Mouse (Mus musculus): ENCODE data around the gene Shank2. TPM values are rescaled to one million over a fixed set of nuclear protein-coding genes. Genes with fewer than 3 reads are reported as not detected.

Shank2 gene
- total RNA-seq, 2 experiments from 2014 or later: 0.52 to 0.68 TPM

DNA sequence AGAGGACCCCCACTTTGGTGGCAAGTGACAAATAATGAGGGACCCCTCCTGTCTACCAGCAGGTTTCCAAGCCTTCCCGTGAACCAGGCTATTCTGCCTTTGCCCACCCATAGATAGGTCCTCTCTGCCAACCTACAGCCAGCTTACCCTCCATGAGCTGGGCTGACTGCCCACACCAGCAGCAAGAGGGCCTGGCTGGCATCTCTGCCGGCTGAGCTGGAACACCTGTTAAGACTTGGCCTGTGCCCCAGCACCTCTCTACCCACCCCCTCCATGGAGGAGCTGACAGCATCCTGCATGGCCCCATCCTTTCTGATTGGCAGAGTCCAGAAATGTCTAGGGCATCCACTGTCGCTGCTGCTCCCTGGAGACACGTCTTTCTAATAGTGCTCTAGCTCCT, 277.0 kb downstream of the Shank2 start:
- no peak for DNase-seq

DNA sequence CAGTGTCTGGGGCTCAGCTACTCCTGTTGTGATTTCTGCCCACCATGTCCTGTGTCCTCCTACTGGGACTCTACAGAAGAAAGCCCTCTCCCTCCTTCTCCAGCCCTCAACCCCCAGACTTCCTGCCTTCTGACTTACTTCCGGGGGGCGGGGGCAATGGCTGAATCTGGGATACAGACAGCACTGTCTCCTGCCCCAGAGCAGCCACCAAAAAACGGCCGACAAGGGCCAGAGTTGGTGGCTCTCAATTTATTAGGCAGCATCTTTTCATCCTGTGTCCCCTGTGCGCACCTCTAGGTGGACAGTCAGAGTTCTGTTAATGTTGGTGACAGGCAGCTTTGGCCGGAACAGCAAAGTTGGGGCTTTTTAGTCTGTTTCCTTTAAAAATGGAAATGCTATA, 282.0 kb downstream of the Shank2 start:
- DNase-seq: peak; percentile 8

DNA sequence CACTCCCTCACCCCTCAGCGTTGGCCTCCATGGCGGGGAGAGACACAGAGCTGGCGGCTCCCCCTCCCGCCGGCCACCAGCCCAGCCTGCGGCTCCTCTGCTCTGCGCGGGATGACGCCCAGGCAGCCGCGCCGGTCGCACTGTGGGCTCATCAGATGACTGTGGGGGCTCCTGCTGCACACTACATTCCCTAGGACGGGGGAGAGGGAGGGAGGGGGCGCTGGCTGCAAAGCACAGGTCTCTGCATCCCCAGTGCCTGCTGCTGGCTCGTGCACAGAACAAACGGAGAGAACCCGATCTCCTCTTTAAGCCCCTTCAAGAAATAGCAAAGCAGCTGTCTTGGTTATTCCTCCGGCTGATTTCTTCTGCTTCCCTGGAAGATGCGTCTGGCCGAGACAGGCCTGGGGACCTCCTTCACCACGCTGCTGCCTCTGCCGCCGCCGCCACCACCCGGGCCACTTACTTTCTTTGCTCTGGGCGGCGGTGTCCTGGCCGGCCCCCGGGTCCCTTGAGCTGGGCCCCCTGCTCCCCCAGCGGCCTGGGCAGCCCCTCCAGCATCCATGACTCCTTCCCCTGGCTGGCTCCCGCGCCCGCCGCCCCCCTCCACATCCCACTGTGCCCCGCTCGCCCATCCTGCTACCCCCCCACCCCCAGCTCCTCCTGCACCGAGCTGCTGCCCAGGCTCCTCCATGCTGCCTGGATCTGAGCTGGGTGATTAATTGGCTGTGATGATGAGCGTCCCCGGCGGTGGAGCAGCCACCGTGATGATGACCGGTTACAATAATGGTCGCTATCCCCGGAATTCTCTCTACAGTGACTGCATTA, 282.7 kb downstream of the Shank2 start:
- peak; percentile 19 for DNase-seq

DNA sequence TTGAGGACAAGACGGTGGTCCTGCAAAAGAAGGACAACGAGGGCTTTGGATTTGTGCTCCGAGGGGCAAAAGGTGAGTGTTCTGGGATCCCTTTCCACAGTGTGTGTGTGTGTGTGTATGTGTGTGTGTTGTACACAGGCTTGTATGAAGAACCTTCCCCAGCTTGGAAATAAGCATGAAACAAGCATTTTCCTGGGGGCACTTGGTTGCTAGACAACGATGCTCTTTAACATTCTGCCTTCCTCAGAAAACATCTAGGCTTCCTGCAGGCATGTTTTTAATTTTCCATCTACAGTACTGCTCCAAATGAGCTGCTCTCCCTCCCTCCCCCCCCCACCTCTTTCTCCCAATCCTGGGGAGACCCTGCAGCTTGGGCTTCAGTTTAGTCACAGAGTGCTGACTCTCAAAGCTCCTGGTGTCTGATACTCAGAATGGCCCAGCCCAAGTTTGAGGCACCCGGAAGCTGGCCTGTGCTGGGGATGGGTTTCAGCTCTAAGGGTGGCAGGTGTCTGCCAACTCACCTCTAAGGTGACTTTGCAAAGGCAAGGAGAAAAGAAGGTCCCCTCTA, 283.4 kb downstream of the Shank2 start:
- no peak for DNase-seq

DNA sequence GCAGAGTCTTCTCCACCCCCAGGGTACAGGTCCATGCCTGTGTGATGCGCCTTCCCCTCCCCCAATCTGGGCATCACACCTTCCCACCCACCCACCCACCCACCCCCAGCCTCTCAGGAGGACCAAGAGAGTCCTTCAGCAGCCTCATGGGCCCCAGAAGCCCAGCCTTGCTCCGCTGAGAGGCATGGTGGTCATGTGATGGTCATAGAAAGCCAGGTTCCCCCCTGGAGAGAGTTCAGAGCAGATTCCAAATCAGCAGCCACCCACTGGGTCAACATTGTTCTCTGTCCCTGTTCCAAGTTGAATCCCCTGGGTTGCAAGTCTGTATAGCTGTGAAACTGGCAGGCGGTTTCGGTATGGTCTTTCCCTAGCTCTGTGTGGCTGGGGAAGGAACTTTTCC, 284.2 kb downstream of the Shank2 start:
- DNase-seq: no peak

DNA sequence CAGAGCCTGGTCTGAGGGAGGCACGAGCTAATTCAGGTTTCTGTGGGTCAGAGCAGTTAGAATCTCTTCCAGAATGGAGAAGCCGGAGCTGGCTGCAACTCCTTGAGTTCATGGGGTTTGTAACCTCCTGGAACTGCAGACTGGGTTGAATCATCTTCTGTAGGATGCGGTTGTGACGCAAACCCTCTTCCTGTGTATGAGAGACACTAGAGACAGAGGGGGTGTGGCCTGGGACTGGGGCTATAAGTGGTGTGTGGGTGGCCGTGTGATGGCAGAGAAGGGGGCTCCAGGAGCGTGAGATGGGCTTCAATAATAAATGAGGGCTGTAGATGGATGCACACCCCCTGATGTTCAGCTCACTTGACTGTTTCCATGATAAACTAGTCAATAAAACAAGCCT, 286.3 kb downstream of the Shank2 start:
- no peak for DNase-seq

DNA sequence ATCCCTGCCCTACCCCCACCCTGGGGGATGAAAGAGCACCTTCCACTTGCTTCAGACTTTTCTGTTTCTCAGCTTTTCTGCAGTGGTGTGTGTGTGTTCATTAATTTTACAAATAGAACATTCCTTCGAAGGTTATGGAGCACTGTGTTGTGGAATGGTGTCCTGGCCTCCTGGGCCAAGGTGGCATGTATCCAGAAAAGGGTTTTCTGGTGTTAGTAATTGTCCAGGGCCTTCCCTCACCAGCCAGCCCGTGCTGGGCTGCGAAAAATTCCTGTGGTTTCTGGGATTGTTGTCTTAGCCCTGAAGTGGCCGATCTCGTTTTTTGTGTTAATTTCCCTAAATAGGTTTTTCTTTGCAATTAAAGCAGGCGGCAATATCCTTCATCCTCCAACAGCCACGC, 289.8 kb downstream of the Shank2 start:
- DNase-seq: no peak

DNA sequence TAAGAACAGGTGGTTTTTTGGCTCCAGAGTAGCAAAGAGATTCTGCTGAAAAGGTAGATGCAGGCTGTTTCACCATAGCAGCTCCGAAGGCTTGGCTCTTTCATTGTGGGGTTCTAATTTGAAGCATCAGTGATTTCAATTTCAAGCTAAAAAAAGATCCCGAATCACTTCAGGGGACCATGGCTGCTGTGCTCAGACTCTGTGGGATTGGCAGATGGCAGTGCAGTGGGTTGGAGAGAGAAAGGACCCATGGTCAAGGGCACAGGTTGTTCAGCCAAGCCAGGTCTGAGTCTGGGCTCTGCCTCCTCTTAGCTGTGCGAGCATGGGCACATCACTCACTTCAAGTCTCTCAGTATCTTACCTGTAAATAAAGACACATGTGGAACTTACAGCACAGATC, 291.9 kb downstream of the Shank2 start:
- DNase-seq: no peak

DNA sequence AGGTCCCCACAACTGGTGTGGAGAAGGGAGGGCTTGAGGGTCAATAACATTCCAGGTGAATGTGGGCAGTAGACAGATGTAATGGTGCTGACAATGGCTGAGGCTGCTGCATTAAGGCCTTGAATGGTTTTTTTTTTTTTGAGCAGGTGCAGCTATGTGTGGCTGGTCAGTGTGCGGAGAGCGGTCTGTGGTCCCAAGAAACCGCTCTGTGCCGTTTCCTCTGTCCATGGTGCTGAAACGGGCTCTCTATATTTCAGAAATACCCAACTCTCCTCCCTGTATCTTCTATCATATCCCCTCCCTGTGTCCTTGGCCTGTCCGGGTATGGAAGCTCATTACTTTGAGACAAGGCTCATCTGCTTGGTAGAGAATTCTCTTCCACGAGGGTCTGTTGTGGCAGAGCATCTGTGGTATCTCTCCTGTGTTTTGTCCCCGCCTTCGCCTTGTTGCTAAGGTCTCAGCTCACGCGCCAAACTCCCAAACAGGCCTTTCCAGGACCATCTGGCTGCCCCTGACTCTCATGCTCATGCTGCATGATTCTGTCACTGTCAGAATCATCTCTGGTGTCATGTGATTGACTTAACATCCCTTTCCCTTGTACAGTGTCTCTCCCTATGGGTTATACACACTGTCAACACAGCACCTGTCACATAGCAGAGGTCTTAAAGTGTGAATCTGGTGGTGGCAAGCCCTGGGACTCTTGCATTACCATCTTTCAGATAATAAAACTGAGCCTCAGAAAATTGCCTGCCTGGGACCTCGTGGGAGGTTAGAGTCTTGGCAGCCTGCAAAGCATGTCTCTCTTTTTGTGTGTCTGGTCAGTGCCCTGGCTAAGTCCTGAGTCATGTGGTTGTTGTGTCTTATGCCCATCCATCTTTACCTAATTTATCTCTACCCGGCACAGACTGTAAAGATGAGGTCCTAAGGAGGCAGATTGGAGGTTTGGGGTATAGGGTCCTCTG, 292.8 kb downstream of the Shank2 start:
- DNase-seq: peak; percentile 56

DNA sequence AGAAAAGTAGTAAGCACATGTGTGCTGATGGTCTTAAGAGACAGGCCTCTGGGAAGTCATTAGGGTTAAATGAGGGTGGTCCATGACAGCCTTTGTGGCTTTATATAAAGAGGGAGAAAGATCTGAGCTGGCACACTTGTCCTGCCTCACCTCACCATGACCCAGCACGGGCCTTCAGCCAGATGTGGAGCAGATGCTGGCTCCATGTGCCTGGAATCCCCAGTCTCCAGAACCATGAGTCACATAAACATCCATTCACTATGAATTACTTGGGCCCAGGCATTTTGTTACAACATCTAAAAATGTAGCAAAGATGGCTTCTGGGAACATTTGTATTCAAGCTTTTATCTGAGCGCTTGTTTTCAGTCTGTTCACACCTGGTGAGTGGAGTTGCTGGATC, 297.6 kb downstream of the Shank2 start:
- DNase-seq: no peak

DNA sequence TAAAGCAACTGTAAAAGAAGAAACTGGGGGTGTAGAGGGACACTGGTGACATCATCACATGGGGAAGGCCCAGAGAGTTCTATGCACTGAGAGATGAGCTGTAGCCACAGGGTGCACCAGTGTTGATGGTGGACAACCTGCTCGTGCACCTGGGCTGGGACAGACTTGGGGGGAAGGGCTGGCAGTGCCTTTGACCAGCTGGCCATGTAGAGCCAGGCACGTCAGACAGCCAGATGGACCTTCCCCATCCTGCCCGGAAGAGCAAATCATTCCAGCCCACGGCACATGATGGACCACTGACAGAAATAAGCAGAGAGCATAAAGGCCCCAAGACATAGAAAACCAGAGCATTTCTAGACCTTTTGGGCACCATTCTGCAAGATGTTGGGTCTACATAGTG, 299.9 kb downstream of the Shank2 start:
- DNase-seq: no peak

DNA sequence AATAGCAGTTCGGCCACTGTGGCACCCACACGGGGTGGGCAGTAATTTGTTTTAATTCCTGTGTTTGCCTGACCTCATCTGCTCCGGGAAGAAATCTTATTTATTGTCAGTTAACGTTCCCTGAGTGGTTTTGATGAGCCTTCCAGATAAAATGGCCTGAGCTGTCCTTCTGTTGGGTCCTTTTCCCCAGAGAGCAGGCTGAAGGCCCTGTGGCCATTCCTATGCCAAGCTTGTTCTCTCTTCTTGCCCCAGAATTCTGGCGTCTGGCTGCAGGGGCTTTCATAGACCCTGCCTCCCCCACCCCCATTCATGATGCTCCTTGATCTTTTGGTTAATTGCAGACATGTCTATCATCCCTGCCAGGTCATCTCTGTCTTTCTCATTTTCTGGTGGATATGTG, 300.8 kb downstream of the Shank2 start:
- DNase-seq: no peak

DNA sequence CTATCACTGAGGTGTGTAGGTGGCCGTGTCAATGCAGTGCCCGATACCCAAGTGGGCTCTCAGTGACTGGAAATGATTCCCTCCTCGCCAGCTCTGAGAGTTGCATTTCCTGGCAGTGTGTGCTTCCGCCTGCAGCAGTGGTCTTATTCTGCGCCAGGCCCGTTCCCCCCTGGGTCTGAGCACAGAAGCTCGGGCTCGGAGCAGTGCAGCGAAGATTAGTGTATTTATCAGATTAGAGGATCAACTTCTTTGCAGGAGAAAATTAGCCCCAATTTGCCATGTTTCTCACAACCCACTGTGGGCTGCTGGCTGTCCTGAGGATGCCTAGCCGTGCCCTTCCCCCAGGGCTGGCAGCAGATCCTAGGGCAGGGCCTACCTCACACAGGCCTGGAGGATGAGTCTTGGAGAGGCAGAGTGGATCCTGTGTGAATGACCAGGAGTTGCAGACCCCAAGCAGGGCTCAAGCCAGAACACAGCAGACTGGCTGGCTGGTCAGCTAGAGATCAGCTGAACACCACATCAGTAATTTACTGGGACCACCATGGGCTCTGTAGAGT, 306.2 kb downstream of the Shank2 start:
- DNase-seq: no peak

DNA sequence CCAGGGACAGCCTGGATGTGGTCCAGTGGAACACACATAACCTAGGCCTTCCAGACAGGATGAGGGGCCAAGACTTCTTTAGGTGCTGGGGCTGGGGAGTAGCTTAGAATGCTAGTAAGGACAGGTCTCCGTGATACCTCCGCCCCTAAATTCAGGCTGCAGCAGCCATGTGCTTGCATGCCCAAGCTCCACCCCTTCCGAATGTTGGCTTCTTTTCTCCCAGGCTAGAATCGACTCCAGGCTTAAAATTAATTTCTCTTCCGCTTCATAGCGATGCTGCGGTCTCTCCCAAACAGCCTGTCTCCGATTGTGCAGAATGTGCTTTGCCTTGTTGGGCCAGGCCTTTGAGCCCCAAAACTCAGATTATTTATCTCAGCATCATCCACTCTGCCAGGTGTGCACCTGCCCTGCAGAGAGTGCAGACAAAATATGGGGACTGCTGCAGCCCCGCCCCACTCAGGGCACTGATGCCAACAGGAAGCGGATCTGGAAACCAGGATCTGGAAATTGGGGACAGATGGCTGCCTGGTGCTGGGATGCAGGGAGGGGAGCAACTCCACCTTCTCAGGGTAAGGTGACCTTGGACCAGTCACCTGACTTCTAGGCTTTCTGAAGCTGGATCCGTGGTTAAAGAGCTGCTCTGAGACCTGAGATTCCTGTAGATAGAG, 312.8 kb downstream of the Shank2 start:
- no peak for DNase-seq

DNA sequence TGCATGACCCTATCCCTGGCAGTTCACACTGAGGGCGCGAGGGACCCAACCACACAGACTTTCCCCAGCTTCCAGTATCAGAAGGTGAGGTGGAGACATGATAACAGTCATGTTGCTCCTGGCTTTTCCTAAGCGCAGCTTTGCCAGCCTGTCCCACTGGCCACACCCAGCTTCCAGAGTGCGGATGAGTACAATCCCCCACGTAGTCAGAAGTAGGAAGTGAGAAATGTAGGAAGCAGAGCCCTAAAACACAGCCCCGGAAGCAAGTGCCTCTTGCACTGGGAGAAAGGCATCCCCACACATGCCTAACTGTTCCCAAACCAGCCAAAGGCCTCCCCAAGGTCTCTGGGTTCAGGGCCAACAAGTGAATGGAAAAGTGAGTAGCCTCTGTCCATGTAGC, 314.5 kb downstream of the Shank2 start:
- no peak for DNase-seq

DNA sequence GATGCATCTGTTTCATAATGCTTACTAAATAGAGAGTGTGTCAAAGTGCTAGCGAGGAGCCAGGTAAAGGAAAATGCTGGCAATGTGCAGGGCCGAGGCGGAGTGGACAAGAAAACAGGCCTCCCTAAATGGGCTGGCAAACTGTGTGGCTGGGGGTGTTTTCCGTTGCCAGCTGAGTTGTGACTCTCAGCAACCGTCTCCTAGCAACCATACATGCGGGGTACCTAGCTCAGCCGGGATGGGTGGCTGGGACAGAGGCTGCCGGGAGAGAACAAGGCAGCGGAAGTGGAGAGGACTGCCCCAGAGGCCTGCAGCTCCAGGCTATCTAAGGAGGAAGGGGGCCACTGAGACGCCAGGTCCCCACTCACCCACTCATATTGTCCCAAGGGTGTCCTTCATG, 315.1 kb downstream of the Shank2 start:
- DNase-seq: no peak

DNA sequence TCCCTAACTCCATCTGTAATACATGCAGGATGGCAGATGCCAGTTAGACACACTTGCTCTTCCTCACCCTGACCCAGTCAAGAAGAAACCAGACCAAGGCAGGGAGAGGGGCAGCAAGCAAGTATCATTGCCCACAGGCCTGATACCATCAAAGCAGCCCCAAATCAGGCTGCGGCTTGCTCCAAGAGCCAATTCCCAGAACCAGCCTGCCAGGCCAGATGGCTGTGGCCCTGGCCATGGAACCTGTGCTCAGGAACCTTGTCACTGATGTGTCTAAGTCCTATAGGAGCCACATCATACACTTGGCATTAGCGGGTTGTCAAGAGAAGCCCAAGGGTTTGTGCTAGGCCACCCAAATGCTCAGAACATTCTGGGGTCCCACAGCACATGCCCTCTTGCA, 322.3 kb downstream of the Shank2 start:
- DNase-seq: no peak

DNA sequence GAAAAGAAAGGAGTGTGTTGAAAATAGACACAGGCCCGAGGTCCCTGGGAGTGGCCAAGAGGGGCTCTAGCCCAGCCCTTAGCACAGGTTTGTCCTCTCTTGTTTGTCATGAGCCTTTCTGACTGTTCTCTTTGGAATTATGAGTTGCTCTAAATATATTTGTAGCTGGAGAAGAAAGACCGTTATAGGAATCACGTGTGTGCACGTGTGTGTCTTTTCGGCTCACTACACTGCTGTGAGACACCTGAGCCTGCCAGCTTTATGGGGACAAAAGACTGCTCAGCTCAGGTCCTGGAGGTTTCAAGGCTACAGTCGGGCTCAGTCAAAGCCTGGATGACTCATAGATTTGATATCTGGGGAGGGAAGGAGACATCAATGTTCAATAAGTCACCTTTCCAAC, 323.1 kb downstream of the Shank2 start:
- DNase-seq: no peak

DNA sequence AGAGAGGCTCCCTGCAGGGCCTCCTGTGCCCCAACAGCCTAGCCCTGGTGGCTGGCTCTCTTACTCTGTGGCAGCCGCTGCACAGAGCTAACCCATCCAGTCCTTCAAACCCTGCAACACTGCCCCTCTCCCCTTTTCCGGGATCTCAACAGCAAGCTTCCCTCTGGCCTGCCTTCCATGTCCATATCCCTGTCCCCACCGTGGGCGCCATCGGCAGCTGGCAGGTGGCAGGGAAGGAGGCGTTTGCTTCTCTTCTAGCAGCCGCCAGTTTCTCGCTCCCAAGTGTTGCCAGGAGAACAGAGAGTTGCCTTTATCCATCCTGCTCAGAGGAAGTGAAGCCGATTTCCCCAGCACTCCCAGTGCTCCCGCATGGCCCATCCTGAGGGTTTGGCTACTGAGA, 323.9 kb downstream of the Shank2 start:
- DNase-seq: no peak

DNA sequence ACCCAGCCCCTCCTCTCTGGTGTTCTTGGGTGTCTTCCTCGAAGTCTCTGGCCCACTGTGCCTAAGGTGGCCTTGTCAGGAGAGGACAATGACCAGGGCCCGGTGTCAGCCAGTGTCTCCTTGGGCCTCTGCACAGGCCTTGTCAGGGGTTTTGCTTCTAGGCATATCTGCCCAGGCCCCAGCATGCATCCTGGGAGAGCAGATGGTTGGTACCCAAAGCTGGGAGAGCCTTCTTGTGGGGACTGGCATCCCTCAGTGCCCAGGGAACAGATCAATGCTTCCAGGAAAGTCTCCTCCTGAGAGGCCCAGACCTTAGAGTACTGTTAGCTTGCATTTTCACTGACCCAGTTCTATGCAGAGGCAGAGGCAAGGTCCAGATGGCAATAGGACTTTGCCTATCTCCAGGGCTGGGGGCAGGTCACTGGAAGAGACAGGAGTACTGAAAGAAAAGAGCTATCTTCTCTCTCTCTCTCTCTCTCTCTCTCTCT, 327.7 kb downstream of the Shank2 start:
- DNase-seq: no peak

DNA sequence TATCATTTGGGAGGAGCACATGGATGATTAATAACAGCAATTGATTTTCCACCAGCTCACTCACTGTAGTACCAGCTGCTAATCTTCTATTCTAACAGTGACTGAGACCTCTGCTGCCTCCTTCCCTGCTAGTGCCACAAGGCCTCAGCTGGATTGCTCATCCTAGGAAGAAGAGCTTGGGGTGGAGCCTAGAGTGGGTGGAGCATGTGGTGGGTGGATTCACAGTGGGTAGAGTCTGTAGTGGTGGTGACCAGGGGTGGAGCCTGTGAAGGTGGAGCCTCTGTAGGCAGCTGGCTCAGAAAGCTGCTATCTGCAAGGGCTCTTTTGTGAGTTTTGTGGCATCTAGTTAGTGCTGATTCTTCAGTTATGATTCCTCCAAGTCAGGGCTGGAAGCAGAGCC, 334.9 kb downstream of the Shank2 start:
- no peak for DNase-seq

DNA sequence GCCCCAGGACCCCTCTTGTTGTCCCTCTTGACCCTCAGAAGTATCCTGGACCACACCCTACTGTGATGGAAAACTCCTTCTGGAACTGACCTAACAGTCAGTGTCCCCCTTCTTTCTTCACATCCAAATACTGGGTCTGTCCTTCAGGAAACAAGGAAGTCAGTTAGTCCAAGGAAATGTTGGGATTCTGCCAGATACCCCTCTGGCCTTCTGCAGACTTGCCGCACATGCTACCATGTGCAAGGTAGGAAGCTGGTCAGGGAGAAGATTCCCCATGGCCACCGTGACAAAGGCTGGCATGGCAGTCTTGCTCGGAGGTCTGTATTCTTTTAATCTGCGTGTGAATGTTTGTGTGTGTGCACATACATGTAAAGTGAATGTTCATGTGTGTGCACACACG, 337.0 kb downstream of the Shank2 start:
- no peak for DNase-seq

Measured in gastrocnemius, postnatal 10 days (tissue).